In the genomic region with DNA sequence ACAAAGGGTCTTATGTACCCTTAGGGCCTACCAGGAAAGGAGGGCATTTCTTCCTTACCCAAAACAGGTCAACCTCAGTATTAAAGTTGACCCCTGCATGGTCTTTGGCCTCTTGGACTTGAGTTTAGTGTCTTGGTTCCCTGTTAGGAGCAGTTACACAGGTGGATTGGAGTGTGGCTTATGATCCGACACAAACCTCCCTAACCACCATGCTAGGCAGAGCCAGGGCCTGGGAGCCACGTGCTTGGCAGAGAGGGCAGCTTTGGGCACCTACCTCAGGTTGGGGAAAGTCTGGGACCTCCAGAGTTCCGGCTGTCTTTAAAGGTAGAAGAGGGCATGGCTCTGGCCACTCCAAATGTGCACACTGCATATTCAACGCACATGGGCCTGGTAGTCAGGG, we compare ENCODE assay signal across 22 mouse cellular contexts.
"Had no signal": no experiment of that assay in that cellular context is flagged by ENCODE, and none has a peak within 500 bp of the region (broad histone marks: within the 10 kb centered on the region; RNA-seq: fewer than 3 reads in every experiment).

No protein-coding gene starts in this region.

- H3K27me3 ChIP-seq: limb, embryonic 12.5 days; limb, embryonic 13.5 days; limb, embryonic 15.5 days; liver, embryonic 12.5 days; liver, embryonic 13.5 days; liver, embryonic 15.5 days; lung, embryonic 15.5 days; megakaryocyte, embryonic 14.5 days; midbrain, embryonic 12.5 days; midbrain, embryonic 13.5 days; midbrain, embryonic 15.5 days; neural tube, embryonic 12.5 days had no signal

- H3K4me3 ChIP-seq: limb, embryonic 10.5 days; limb, embryonic 12.5 days; limb, embryonic 13.5 days; limb, embryonic 15.5 days; liver, embryonic 12.5 days; liver, embryonic 13.5 days; liver, embryonic 15.5 days; lung, embryonic 15.5 days; megakaryocyte, embryonic 14.5 days; midbrain, embryonic 10.5 days; midbrain, embryonic 12.5 days; midbrain, embryonic 13.5 days; midbrain, embryonic 15.5 days; myocyte; neural tube, embryonic 12.5 days had no signal

- ATAC-seq: liver, embryonic 12.5 days; midbrain, embryonic 13.5 days; midbrain, embryonic 15.5 days; midbrain, embryonic 16.5 days had no signal

- H3K27ac ChIP-seq: limb, embryonic 10.5 days; limb, embryonic 12.5 days; limb, embryonic 13.5 days; liver, embryonic 12.5 days; liver, embryonic 13.5 days; liver, embryonic 14.5 days; liver, embryonic 15.5 days; lung, embryonic 15.5 days; macrophage; midbrain, embryonic 10.5 days; midbrain, embryonic 12.5 days; midbrain, embryonic 13.5 days; midbrain, embryonic 15.5 days; neural tube, embryonic 12.5 days had no signal

- H3K9ac ChIP-seq: limb, embryonic 12.5 days; limb, embryonic 13.5 days; limb, embryonic 15.5 days; liver, embryonic 12.5 days; liver, embryonic 13.5 days; liver, embryonic 14.5 days; liver, embryonic 15.5 days; liver, postnatal 0 days; lung, embryonic 14.5 days; lung, embryonic 15.5 days; midbrain, embryonic 12.5 days; midbrain, embryonic 13.5 days; midbrain, embryonic 15.5 days; neural tube, embryonic 12.5 days had no signal

- H3K9me3 ChIP-seq: limb, embryonic 10.5 days; limb, embryonic 12.5 days; limb, embryonic 13.5 days; limb, embryonic 15.5 days; liver, embryonic 12.5 days; liver, embryonic 13.5 days; liver, embryonic 15.5 days; lung, embryonic 15.5 days; midbrain, embryonic 10.5 days; midbrain, embryonic 12.5 days; midbrain, embryonic 13.5 days; midbrain, embryonic 15.5 days; neural tube, embryonic 12.5 days had no signal

- H3K4me2 ChIP-seq: limb, embryonic 12.5 days; limb, embryonic 13.5 days; limb, embryonic 15.5 days; liver, embryonic 11.5 days; liver, embryonic 12.5 days; liver, embryonic 13.5 days; liver, embryonic 15.5 days; lung, embryonic 14.5 days; lung, embryonic 15.5 days; midbrain, embryonic 11.5 days; midbrain, embryonic 12.5 days; midbrain, embryonic 13.5 days; midbrain, embryonic 15.5 days; neural tube, embryonic 12.5 days had no signal
